Mouse (Mus musculus) stomach, embryonic 15.5 days (tissue): ENCODE data around the gene Pfdn2. TPM values are rescaled to one million over a fixed set of nuclear protein-coding genes. Genes with fewer than 3 reads are reported as not detected.

ENCODE experiments used
- ATAC-seq: fragments of 200-750 bp; cut with Nextera tagmentation; 2 replicates; pipeline ENCODE4 v1.8.0; 2017; ENCODE audit warnings: low read depth, moderate number of reproducible peaks, moderate TSS enrichment; ENCODE audit not compliant: insufficient read depth, low FRiP score
- H3K27ac ChIP-seq: fragments of 300-500 bp; sonication (generic); 2 replicates; pipeline ENCODE4 v1.5.1; 2015; ENCODE audit warnings: mild to moderate bottlenecking, inconsistent platforms
- H3K27me3 ChIP-seq: fragments of 300-500 bp; sonication (generic); replicated peaks from 2 replicates; pipeline ENCODE4 v1.6.1; 2015; ENCODE audit warnings: inconsistent platforms
- H3K36me3 ChIP-seq: fragments of 300-500 bp; sonication (generic); 2 replicates; pipeline ENCODE4 v1.6.1; 2015; ENCODE audit warnings: inconsistent platforms
- H3K4me1 ChIP-seq: fragments of 300-500 bp; sonication (generic); 2 replicates; pipeline ENCODE4 v1.6.1; 2015; ENCODE audit warnings: inconsistent platforms
- H3K4me2 ChIP-seq: fragments of 300-500 bp; sonication (generic); 2 replicates; pipeline ENCODE4 v1.6.1; 2015; ENCODE audit warnings: mild to moderate bottlenecking, inconsistent platforms
- H3K4me3 ChIP-seq: fragments of 300-500 bp; sonication (generic); replicated peaks from 2 replicates; pipeline ENCODE4 v1.5.1; 2015; ENCODE audit warnings: inconsistent platforms
- H3K9ac ChIP-seq: fragments of 300-500 bp; sonication (generic); 2 replicates; pipeline ENCODE4 v1.6.1; 2015; ENCODE audit warnings: inconsistent platforms
- H3K9me3 ChIP-seq: fragments of 300-500 bp; sonication (generic); 2 replicates; pipeline ENCODE4 v1.6.1; 2016; ENCODE audit warnings: inconsistent platforms
- WGBS: fragments of 180-500 bp; shearing (Covaris S2); methylation state at CpG from one replicate; pipeline ENCODE4 v1.1.7; 2015; 5-methylcytosine and 5-hydroxymethylcytosine counted together
- polyA plus RNA-seq: library from polyadenylated mRNA; unstranded; fragments of >200 nt; fragmentation: Nextera tagmentation; extraction: Ambion mirVana; gene quantifications from 2 replicates; pipeline ENCODE4 v1.2.1, GENCODE M21; 2015

Gene Pfdn2
- polyA plus RNA-seq, 1 experiment from 2014 or later: 99.5 TPM

GRCm38 (mm10) chr1:171329433-171330215 is 15.8 kb upstream of the Pfdn2 start:
- H3K36me3 ChIP-seq: no peaks in the 10 kb centered on the region
- ATAC-seq: peak; percentile 84
- under 1% methylated on average over 58 of the region's 61 CpGs for WGBS
- H3K9me3 ChIP-seq: no peaks in the 10 kb centered on the region
- H3K4me1 ChIP-seq: peaks cover 15% of the 10 kb centered on the region
- H3K9ac ChIP-seq: peak overlapping the region; percentile 88
- peak overlapping the region; percentile 99 for H3K27ac ChIP-seq
- no peaks in the 10 kb centered on the region for H3K27me3 ChIP-seq
- H3K4me3 ChIP-seq: peak overlapping the region; percentile 86
- peak overlapping the region; percentile 78 for H3K4me2 ChIP-seq

- peak overlapping the region; percentile 99 for H3K27ac ChIP-seq
- WGBS: 0% methylated on average over 4 of the region's 4 CpGs
- H3K9me3 ChIP-seq: no peaks in the 10 kb centered on the region
- H3K4me1 ChIP-seq: peaks cover 15% of the 10 kb centered on the region
- H3K4me2 ChIP-seq: peak overlapping the region; percentile 78
- no peaks in the 10 kb centered on the region for H3K27me3 ChIP-seq
- peak overlapping the region; percentile 86 for H3K4me3 ChIP-seq
- ATAC-seq: no peak
- peak overlapping the region; percentile 88 for H3K9ac ChIP-seq
- H3K36me3 ChIP-seq: no peaks in the 10 kb centered on the region
These were observed 15.3 kb upstream of the Pfdn2 start for GRCm38 (mm10) chr1:171330216-171330560.

DNA sequence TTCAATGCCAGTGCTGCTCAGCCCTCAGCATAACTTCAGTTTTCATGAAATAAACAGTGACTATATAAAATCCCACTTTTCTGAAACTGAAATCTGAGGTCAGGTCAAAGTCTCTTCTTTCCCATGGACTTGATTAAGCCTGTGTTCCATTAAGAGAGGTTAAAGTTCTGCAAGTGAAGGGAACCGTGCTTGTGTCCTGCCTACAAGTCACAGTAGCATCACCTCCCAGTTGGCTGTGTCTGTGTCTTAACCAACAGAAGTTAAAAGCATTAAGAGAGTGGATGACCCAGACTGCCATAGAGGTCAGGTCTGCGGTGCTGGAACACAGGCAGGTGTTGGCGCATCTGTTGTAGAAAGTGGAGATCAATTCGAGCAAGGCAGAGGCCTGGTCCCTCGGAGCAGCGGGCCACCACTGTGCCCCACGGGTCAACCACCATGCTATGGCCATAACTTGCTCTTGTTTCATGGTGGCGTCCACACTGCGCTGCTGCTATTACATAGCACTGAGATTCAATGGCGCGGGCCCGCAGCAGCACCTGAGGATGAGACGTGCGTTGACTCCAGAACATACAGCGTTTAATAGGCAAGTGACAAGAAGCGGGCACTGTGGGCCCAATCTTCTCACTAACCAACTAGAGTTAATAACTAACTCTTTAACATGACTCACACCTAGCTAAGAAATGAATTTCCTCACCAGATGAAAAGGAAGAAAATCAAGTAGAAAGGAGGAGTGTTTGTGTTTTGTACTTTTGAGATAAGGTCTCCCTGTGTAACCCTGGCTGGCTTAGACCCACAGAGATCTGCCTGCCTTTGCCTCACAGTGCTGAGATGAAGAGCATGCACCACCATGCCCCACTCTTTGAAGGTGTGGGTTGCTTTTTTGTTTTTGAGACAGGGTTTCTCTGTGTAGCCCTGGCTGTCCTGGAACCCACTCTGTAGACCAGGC is 2.9 kb upstream of the Pfdn2 start:
- Histone ChIP-seq H3K4me2 (no peak overlapping the region), H3K27ac (no peak overlapping the region), H3K36me3 (peaks cover 43% of the 10 kb centered on the region), H3K4me3 (no peak overlapping the region), H3K4me1 (peaks cover 13% of the 10 kb centered on the region; the same call in 1 of the 2 replicates), H3K9me3 (no peaks in the 10 kb centered on the region), H3K27me3 (no peaks in the 10 kb centered on the region), H3K9ac (no peak overlapping the region)
- 85% methylated on average over 16 of the region's 16 CpGs for WGBS
- ATAC-seq: 0 out of 2 replicates have a peak, but pooled peaks have one; percentile 18

GRCm38 (mm10) chr1:171343922-171344677 is 1.4 kb upstream of the Pfdn2 start:
- Histone ChIP-seq H3K27ac (no peak overlapping the region), H3K4me3 (no peak overlapping the region), H3K4me1 (peaks cover 13% of the 10 kb centered on the region; the same call in 1 of the 2 replicates), H3K9ac (no peak overlapping the region), H3K36me3 (peaks cover 31% of the 10 kb centered on the region), H3K9me3 (no peaks in the 10 kb centered on the region), H3K27me3 (no peaks in the 10 kb centered on the region), H3K4me2 (peak overlapping the region; percentile 76)
- no peak for ATAC-seq
- WGBS: 87% methylated on average over 9 of the region's 9 CpGs

- Histone ChIP-seq H3K27me3 (no peaks in the 10 kb centered on the region), H3K4me3 (peak overlapping the region; percentile 94), H3K36me3 (peaks cover 27% of the 10 kb centered on the region), H3K4me1 (peaks cover 13% of the 10 kb centered on the region; the same call in 1 of the 2 replicates), H3K9me3 (no peaks in the 10 kb centered on the region), H3K9ac (no peak overlapping the region; the same call in 1 of the 2 replicates), H3K4me2 (peak overlapping the region; percentile 76), H3K27ac (no peak overlapping the region)
- no peak; the same call in 1 of the 2 replicates for ATAC-seq
- 72% methylated on average over 9 of the region's 9 CpGs for WGBS
These were observed 755 bp upstream of the Pfdn2 start for GRCm38 (mm10) chr1:171344715-171345114.

DNA sequence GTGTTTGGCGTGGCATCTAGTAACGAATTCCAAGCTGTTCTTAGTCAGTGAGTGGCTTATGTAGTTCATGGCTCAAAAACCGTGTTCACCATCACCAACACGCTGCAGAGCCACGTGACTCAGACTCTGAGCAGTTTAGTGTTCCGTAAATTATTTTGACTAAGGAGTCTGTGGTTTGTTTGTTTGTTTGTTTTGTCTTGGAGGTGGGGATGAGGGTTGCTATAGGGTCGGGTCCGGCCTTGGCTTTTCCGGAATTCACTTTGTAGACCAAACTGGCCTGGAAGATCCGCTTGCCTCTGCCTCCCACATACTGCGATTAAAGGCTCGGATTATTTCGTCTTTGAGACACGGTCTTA is 603 bp downstream of the Pfdn2 start:
- no peak; the same call in 1 of the 2 replicates for ATAC-seq
- Histone ChIP-seq H3K9me3 (no peaks in the 10 kb centered on the region), H3K4me1 (peaks cover 13% of the 10 kb centered on the region; the same call in 1 of the 2 replicates), H3K36me3 (peaks cover 14% of the 10 kb centered on the region), H3K4me2 (peak overlapping the region; percentile 76), H3K27me3 (no peaks in the 10 kb centered on the region), H3K27ac (peak overlapping the region; percentile 72; the same call in 1 of the 2 replicates), H3K4me3 (peak overlapping the region; percentile 94), H3K9ac (peak overlapping the region; percentile 74)
- WGBS: under 1% methylated on average over 14 of the region's 14 CpGs

- 90% methylated on average over 3 of the region's 3 CpGs for WGBS
- no peaks in the 10 kb centered on the region for H3K9me3 ChIP-seq
- H3K36me3 ChIP-seq: no peaks in the 10 kb centered on the region
- H3K4me2 ChIP-seq: no peak overlapping the region
- H3K4me1 ChIP-seq: peaks cover 13% of the 10 kb centered on the region; the same call in 1 of the 2 replicates
- no peak for ATAC-seq
- H3K4me3 ChIP-seq: no peak overlapping the region
- no peak overlapping the region for H3K27ac ChIP-seq
- H3K27me3 ChIP-seq: no peaks in the 10 kb centered on the region
- H3K9ac ChIP-seq: no peak overlapping the region
These were observed 3.2 kb downstream of the Pfdn2 start for GRCm38 (mm10) chr1:171348665-171349064.

- H3K4me2 ChIP-seq: no peak overlapping the region
- no peak overlapping the region for H3K9ac ChIP-seq
- H3K27ac ChIP-seq: no peak overlapping the region
- no peaks in the 10 kb centered on the region for H3K27me3 ChIP-seq
- H3K4me3 ChIP-seq: no peak overlapping the region
- 80% methylated on average over 2 of the region's 2 CpGs for WGBS
- peaks cover 12% of the 10 kb centered on the region; the same call in 1 of the 2 replicates for H3K4me1 ChIP-seq
- ATAC-seq: no peak
- H3K9me3 ChIP-seq: no peaks in the 10 kb centered on the region
- no peaks in the 10 kb centered on the region for H3K36me3 ChIP-seq
These were observed 3.7 kb downstream of the Pfdn2 start for GRCm38 (mm10) chr1:171349210-171349609.

DNA sequence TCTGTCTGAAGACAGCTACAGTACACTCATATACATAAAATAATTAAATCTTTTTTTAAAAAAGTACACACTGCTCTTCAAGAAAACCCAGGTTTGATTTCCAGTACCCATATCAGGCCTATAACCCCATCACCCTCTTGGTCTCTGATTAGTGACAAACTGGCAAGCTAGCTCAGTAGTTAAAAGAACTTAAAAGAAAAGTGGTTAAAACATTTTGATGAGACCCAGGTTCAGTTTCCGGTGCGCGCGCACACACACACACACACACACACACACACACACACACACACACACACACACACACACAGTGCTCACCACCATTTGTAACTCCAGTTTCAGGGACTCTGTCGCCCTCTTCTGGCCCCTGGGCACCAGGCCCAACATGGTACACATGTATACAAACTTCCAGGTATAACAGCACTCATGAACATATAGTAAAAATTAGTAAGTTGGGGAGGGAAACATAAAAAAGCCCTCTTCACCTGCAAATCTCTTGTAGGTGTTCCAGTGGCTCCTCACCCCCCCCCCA is 10.4 kb downstream of the Pfdn2 start:
- WGBS: 83% methylated on average over 5 of the region's 5 CpGs
- Histone ChIP-seq H3K9me3 (no peaks in the 10 kb centered on the region), H3K4me3 (no peak overlapping the region), H3K4me2 (no peak overlapping the region), H3K9ac (no peak overlapping the region), H3K36me3 (peaks cover 16% of the 10 kb centered on the region), H3K27me3 (no peaks in the 10 kb centered on the region), H3K27ac (no peak overlapping the region), H3K4me1 (no peaks in the 10 kb centered on the region)
- ATAC-seq: no peak

DNA sequence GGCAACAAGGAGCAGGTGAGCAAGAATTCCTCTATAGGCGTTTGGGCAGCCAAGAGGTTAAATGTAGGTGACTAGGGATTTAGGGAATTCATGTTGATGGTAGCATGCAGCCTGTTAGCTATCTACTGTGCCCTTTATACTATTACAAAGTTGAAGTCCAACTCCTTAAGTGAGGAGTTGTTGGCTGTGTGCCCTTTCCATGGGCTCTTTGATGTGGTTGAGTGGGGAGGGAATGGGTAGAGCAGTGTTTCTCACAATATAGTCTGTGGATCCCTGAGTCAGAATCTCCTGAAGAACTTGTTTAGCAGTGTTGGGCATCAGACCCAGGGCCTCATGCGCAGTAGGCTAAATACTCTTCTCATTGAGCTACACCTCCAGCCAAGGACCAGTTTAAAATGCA is 11.3 kb downstream of the Pfdn2 start:
- Histone ChIP-seq H3K4me2 (no peak overlapping the region), H3K4me1 (peaks cover 4% of the 10 kb centered on the region; the same call in 1 of the 2 replicates), H3K36me3 (peaks cover 16% of the 10 kb centered on the region), H3K4me3 (no peak overlapping the region), H3K27ac (no peak overlapping the region), H3K9ac (no peak overlapping the region), H3K27me3 (no peaks in the 10 kb centered on the region), H3K9me3 (no peaks in the 10 kb centered on the region)
- ATAC-seq: no peak
- WGBS: 89% methylated on average over 2 of the region's 2 CpGs

- Histone ChIP-seq H3K4me2 (no peak overlapping the region), H3K27me3 (no peaks in the 10 kb centered on the region), H3K9me3 (no peaks in the 10 kb centered on the region), H3K4me1 (peaks cover 4% of the 10 kb centered on the region; the same call in 1 of the 2 replicates), H3K9ac (no peak overlapping the region), H3K4me3 (no peak overlapping the region), H3K36me3 (peaks cover 16% of the 10 kb centered on the region), H3K27ac (no peak overlapping the region)
- no peak for ATAC-seq
- WGBS: 69% methylated on average over 4 of the region's 4 CpGs
These were observed 13.0 kb downstream of the Pfdn2 start for GRCm38 (mm10) chr1:171358421-171358820.
